Mouse (Mus musculus) embryonic stem cell, embryonic (primary cell): ENCODE measurements around the gene Zmynd15.

Source experiments
- CTCF ChIA-PET, 4 experiments: fragments of 300-600 bp in 2 of 4; fragments of 350-600 bp in 2 of 4; sonication (Branson Sonifier 250); formaldehyde crosslinking; loops; one replicate each; lab custom pipeline; 2022; ENCODE audit warnings: inconsistent platforms in 2 of 4; lab: Charles Lee
- POLR2A ChIA-PET, 4 experiments: fragments of 300-600 bp in 2 of 4; fragments of 350-600 bp in 2 of 4; sonication (Branson Sonifier 250); formaldehyde crosslinking; loops; one replicate each; lab custom pipeline; 2022; ENCODE audit warnings: antibody characterized with exemption in 4 of 4, inconsistent platforms in 1 of 4; lab: Charles Lee

Gene Zmynd15

DNA sequence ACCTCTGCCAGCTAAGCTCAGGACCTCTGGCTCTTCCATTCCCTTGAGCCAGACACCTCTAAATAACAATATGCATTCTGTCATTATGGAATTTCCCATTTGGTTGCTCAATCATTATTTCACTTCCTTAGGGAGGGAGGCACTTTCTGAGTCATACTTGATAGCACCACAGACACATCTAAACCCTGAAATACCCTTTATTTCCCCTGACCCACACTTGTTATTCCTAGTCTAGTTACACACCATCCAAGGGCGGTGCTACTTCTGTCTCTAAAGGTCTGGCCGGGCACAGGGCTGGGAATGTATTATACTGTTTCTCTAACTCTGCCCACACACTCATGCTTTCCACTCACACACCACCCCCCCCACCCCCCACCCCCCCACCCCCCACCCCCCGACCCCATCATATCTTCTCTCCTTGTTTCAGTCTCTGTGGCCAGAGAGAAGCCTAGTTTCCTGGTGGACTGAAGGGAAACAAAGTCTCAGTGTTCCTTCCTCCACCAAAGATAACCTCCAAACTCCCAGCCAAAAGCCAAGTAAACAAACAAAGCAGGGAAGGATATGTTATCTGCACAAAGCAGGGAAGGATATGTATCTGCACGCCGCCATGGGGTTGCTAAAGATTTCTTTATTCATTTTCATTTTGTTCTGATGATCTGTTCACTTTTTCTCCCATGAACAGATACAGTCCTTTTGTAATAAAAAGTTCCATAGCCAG, 8.8 kb downstream of the Zmynd15 start:
- ChIA-PET CTCF (no interaction called here), POLR2A (no interaction called here)

DNA sequence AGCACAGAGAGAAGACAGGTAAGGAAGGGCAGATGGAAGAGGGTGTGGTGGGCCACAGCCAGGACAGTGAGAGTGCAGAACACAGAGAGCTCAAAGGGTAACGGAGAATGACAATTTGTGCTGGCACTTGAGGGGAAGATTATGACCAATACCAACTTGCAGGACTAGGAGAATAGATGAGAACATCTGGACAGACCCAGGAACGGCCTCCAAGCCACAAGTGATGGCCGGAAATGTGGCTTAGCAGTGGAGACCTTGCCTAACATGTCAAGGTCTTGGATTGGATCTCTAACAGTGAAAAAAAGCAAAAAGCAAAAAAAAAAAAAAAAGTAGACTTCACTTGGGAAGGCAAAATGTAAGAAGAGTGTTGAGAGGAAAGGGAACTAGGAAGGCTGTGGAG, 10.5 kb downstream of the Zmynd15 start:
- ChIA-PET CTCF (no interaction called here), POLR2A (no interaction called here)

DNA sequence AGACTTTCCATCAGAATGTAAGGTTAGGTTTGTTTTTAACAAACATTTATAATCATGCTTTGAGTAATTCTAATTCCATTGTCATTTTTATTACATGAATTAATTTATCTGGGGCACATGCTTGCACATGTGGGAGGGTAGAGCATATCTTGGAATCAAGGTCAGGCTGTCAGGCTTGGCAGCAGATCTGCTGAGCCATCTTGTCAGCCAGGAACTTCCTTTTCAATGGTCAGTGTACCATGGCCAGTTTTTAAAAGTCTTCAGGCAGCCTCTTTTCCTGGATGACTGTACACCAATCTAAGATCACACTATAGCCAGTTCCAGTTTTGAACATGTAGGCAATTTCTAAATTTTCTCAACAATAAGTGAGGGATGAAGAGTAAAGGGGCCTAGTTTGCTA, 13.5 kb downstream of the Zmynd15 start:
- ChIA-PET CTCF (interaction anchor here in 1 of 4 experiments (0.6 kb wide), 1 partner anchor 30 kb away, joined by 4 read pairs; no protein-coding TSS in a partner anchor), POLR2A (interaction anchor here in 2 of 4 experiments (0.6 kb wide), 2 partner anchors 34 to 356 kb away, joined by 4 to 6 read pairs; no protein-coding TSS in a partner anchor)

DNA sequence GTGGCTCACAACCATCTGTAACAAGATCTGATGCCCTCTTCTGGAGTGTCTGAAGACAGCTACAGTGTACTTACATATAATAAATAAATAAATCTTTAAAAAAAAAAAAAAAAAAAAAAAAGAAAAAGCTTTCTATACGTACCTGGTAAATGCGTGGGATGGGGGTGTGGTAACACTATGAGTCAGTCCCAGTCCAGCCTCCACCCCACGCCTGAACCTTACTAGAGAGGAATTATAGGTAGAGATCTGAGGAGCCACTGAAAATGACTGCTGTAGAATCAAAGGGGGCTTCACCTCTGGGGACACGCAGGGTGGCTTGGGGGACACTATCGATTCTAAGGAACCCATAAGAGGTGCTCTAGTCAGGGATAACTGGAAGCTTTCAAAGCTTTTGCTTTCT, 14.1 kb downstream of the Zmynd15 start:
- POLR2A ChIA-PET: interaction anchor here in 2 of 4 experiments (0.6 kb wide), 2 partner anchors 33 to 356 kb away, joined by 4 to 6 read pairs; no protein-coding TSS in a partner anchor
- CTCF ChIA-PET: interaction anchor here in 1 of 4 experiments (0.6 to 1.0 kb wide), 2 partner anchors 30 to 41 kb away, joined by 3 to 4 read pairs; partner anchors contain the start of gene Arrb2

DNA sequence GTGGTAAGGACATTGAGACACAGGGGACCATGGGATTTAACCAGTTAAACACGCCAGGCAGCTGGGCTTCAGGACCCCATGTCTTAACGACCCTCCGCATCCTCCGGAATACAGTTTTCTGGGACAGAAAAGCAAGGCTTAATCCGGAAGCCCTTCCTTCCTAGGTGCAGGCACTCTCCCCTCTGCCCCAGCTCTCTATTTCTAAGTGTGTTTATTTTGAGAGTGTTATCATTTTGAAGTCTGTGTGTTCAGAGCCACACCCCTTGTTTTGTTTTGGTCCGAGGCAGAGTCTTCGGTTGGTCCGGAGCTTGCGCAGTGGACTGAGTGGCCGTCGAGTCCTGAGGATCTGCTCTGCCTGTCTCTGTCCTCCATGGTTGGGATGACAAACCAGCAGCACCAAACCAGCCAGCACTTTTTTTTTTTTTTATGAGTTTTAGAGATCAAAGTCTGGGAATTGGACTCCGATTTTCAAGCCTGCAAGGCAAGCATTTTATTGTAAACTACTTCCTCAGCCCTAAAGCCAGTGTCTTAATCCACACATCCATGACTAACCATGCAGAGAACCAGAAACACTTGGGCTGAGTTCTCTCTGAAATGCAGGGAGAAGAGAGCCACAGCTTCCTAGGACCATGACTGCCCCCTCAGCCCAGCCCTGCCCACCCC, 15.8 kb downstream of the Zmynd15 start:
- POLR2A ChIA-PET: no interaction called here
- CTCF ChIA-PET: no interaction called here

DNA sequence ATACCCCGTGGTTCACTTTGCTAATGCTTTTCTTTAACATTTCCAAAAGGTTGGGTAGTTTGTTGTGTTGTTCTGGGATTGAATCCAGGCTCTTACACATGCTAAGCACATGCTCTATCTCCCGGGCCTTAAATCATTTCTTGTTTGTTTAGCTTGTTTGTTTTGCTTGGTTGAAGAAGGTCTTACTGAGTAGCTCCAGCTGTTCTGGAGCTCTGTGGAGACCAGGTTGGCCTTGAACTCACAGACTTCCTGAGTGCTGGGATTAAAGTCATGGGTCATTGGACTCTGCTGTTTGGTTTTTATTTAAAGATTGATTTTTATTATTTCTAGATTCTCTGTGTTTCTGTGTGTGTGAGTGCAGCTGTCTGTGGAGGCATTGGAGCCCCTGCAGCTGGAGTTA, 26.3 kb downstream of the Zmynd15 start:
- ChIA-PET CTCF (no interaction called here), POLR2A (interaction anchor here in 1 of 4 experiments (1.1 kb wide), 1 partner anchor 130 kb away, joined by 3 read pairs; the partner anchor contains the start of gene 4930544D05Rik)

DNA sequence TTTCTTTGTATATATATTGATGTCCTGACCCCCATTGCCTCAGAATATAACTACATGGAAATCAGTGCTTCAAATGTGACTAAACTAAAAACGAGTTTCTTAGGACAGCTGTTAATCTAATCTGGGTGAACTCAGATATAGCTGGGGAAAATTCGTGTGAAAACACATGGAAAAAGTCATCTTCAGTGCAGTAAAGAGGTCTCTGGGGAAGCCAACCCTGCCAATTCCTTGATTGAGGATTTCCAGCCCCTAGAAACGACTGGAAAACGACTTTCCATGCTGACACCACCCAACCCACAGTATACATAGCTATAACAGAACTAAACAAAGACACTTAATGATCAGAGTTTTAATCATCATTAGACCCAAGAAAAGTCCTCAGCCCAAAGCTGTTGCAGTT, 28.6 kb downstream of the Zmynd15 start:
- POLR2A ChIA-PET: no interaction called here
- CTCF ChIA-PET: interaction anchor here in 2 of 4 experiments (0.5 to 1.1 kb wide), 2 partner anchors 35 to 232 kb away, joined by 3 read pairs; no protein-coding TSS in a partner anchor

DNA sequence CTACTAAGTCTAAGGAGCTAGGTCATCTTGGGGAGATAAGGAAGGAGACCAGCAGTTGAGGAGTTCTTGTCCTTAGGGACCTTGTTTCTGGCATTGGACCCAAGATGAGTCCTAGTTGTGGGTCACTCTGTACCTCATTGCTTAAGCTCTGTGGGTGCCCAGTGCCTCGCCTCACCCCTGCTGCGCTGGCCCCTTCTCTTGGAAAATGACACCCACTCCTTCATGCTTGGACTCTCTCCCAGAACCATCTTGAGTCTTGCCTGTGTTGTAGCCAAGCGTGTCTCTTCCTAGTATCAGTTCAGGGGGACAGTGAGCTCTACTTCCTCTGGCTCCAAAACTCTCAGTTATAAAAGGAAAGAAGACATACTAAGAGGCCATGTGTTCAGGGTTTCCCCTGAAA, 29.9 kb downstream of the Zmynd15 start:
- ChIA-PET CTCF (interaction anchor here in 1 of 4 experiments (0.9 kb wide), 1 partner anchor 13 kb away, joined by 4 read pairs; no protein-coding TSS in a partner anchor), POLR2A (no interaction called here)

DNA sequence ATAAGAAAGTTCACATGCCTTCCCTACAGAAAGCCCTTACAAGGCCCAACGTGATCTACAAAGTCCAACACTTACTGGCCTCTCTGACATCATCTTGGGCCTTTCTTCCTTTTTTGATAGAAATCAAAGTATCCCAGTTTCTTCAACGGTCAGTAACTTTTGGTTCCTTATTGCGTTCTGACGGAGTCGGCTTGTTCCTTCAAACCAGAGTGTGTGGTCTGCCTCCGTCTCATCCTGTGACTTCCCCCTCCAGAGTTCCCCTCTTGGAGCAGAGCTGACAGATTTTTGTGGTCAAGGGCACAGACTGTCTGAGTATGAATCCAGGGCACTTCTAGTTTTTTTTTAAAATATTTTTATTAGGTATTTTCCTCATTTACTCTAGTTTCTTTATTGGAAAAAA, 30.5 kb downstream of the Zmynd15 start:
- CTCF ChIA-PET: interaction anchor here in 1 of 4 experiments (0.6 kb wide), 1 partner anchor 29 kb away, joined by 3 read pairs; no protein-coding TSS in a partner anchor
- POLR2A ChIA-PET: interaction anchor here in 1 of 4 experiments (0.7 kb wide), 1 partner anchor 491 kb away, joined by 3 read pairs; no protein-coding TSS in a partner anchor

DNA sequence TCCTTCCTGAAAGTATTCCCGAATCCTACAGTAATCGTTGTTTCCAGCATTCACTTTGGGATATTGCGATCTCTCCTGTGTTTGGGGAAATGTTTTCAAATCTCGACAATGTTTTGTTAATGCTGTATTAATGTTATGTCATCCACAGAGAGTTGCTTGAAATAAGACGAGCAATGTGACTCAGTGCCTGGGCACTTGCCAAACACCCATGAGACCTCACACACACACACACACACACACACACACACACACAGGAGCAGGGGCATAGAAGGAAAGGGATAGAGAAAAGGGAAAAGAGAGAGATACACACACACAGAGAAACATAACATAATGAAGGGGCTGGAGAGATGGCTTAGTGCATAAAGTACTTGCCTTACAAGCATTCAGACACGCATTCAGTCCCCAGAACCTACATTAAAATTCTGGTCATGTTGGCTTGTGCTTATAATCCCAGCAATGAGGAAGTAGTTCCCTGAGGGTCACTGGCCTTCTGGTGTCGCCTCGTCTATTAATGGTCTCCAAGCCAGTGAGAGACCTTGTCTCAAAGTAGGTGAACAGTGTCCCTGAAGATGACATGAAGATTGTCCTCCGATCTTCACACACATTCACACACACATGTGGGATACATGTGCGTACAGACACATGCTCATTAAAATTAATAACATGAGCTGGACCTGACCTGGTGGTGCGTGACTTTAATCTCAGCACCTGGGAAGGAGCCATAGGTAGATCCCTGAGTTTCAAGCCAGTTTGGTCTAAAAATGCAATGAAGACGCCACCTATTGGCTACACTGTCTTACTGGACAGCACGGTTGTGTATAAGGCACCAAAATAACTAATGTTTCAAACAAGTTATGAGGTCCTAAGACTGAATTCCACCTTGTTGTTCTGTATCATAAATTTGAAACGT, 40.6 kb downstream of the Zmynd15 start:
- POLR2A ChIA-PET: no interaction called here
- CTCF ChIA-PET: interaction anchor here (0.7 to 1.7 kb wide), 5 partner anchors 10 to 293 kb away, joined by 3 to 5 read pairs (median 3); partner anchors contain the start of gene Arrb2 (in 2 of the 4)

DNA sequence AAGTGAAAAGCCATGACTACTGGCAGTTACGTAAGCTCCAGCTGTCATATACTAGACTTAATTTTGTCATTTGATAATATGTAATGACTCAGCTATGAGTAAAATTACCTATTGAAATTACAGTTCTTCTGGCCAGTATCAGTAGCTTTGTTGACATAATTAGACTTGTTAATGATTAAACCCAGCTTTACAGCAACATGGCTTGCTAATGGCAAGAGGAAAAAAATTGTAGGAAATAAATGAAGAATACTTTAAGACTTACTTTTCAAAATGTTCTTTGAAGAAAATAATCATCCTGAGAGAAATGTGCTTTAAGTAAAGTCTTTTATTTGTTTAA, 41.2 kb downstream of the Zmynd15 start:
- ChIA-PET CTCF (interaction anchor here in 2 of 4 experiments (0.9 to 1.0 kb wide), 2 partner anchors 68 to 82 kb away, joined by 3 read pairs; partner anchors contain the start of gene Arrb2 (in 1 of the 2)), POLR2A (no interaction called here)

DNA sequence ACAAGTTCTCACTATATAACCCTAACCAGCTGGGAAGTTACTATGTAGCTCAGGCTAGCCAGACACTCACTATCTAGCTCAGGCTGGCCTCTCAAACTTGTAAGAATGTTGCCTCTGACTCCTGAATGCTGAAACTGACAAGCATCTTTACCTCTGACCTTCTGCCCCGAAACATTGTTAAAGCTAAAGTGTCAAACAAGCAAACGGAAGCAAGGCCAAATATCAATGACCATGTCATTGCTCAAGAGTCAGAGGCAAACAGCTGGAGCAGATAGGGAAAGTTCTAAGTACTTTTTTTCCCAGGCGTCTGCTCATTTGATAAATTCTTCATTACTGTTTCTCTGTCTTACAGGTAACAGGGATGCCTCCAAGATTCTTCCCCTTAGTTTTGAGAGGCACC, 42.8 kb downstream of the Zmynd15 start:
- ChIA-PET CTCF (interaction anchor here in 1 of 4 experiments (1.4 kb wide), 1 partner anchor 13 kb away, joined by 4 read pairs; no protein-coding TSS in a partner anchor), POLR2A (interaction anchor here in 1 of 4 experiments (0.9 kb wide), 1 partner anchor 145 kb away, joined by 3 read pairs; the partner anchor contains the start of genes Rnf167 and Slc25a11)

DNA sequence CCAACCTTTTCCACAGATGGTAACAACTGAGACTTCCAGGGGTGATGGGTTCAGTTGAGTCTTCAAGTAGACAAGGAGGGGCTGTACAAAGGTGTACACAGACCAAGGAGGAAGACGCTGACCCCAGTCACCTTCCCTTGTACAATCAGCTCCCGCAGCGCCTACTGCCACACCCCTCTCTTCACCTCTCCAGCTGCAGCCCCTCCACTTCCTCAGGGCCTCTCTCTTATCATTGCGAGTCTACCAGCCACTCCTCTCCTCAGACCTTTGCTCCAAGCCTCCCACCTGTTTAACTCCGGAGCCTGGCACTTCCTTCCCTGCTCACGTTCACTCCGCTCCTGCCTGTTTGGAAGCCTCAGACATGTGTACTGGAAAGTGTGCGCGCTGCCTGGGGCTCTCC, 45.7 kb downstream of the Zmynd15 start, which contains the start of gene Tm4sf5:
Gene Tm4sf5, plus strand, starts transcription at position 275 of the 400 bp plus-strand sequence.
- CTCF ChIA-PET: interaction anchor here (0.5 to 1.2 kb wide), 11 partner anchors 9 to 1561 kb away, joined by 3 to 8 read pairs (median 3); partner anchors contain the start of genes Slc16a11 (in 1 of the 4) and Vmo1 (in 1 of the 4)
- POLR2A ChIA-PET: interaction anchor here (0.5 to 1.8 kb wide), 13 partner anchors 13 to 467 kb away, joined by 3 to 16 read pairs (median 3); partner anchors contain the start of genes Arrb2 (in 1 of the 4), Med11 (in 1 of the 4), Pelp1 (in 1 of the 4) and Psmb6 (in 1 of the 4)

DNA sequence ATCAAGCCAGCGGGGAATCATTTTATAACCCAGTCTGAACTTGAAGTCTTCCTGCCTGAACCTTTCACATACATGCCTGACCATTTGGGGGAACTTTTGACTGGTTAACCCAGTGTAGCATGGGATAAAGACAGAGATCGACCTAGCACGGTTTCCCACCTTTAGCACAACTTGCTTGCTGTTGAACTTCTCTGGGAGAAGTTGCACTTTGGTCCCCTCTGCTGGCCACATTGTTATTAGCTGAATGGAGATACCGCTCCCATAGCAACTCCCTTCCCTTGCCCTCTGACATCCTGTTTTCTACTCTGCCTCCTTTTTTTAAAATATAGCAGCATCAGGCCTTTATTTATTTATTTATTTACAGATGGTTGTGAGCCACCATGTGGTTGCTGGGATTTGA, 47.2 kb downstream of the Zmynd15 start:
- POLR2A ChIA-PET: interaction anchor here (0.5 to 1.1 kb wide), 6 partner anchors 33 to 338 kb away, joined by 3 to 4 read pairs (median 3); partner anchors contain the start of genes Arrb2 (in 1 of the 4) and Rabep1 (in 1 of the 4)

DNA sequence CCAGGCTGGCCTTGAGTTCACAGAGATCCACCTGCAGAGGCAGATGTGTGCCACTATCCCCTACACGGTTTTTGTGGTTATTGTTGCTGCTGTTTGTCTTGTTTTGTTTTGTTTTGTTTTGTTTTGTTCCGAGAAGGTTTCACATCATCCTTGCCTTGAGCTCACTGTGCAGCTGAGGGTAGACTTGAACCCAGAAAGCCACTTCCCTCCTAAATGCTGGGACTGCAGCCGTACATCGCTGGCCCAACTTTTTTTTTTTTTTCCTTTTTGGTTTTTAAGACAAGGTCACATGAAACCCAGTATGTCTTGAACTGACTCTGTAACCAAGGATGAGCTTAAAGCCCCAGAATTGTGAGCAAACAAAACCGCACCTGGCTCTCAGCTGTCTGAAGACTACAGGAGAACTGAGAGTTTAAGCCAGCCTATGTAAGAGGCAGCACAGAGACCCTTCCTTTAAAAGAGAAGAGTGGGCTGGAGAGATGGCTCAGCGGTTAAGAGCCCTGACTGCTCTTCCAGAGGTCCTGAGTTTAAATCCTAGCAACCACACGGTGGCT, 47.8 kb downstream of the Zmynd15 start:
- CTCF ChIA-PET: interaction anchor here (0.6 to 1.4 kb wide), 14 partner anchors 11 to 325 kb away, joined by 3 to 10 read pairs (median 4); partner anchors contain the start of genes Arrb2 (in 1 of the 4), Med11 (in 1 of the 4) and Psmb6 (in 1 of the 4)
- POLR2A ChIA-PET: interaction anchor here in 3 of 4 experiments (0.5 to 1.1 kb wide), 4 partner anchors 34 to 75 kb away, joined by 3 to 4 read pairs (median 3); partner anchors contain the start of gene Arrb2 (in 1 of the 3)

More for the DNA sequence above, 47.2 kb downstream of the Zmynd15 start:
- CTCF ChIA-PET: interaction anchor here (0.6 to 1.4 kb wide), 11 partner anchors 12 to 324 kb away, joined by 3 to 10 read pairs (median 4); partner anchors contain the start of genes Arrb2 (in 1 of the 4), Med11 (in 1 of the 4) and Psmb6 (in 1 of the 4)

DNA sequence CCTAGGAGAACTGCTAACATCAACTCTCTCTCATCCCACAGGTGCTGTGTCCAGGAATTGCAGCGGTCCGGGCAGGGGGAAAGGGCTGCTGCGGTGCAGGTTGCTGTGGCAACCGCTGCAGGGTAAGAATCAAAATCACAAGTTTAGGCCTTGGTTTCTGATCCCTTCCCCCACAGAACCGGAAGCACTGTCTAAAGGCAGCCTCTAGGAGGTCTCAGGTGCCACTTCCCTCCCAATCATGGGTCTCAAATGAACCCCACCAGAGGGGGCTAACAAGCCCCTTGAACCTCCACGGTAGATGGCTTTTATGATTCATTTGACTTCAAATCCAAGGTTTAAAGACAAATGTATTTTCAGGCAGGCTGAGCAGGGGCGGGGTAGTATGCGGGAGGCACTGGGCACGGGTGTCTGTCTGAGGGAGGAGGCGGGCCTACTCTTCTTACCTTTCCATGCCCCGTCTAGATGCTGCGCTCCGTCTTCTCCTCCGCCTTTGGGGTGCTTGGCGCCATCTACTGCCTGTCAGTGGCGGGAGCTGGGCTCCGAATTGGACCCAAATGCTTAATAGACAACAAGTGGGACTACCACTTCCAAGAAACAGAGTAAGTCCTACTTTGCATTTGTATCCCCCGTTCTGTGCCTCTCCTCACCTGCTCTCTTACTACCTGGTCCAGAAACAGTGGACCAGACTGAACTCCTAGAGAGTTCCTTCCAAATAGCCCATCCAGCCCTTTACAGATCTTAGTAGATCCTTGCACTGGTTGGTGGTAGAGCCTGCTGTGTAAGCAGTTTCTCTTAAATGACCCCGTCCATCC, 50.7 kb downstream of the Zmynd15 start:
- ChIA-PET POLR2A (interaction anchor here in 3 of 4 experiments (0.5 to 2.8 kb wide), 10 partner anchors 9 to 158 kb away, joined by 3 to 12 read pairs (median 3); partner anchors contain the start of genes Gltpd2 (in 2 of the 3), 4930544D05Rik (in 1 of the 3) and Psmb6 (in 1 of the 3)), CTCF (interaction anchor here (0.6 to 3.4 kb wide), 21 partner anchors 10 to 736 kb away, joined by 3 to 12 read pairs (median 4); partner anchors contain the start of genes Arrb2 (in 2 of the 4), Med11 (in 1 of the 4) and Psmb6 (in 1 of the 4))
